Mouse (Mus musculus) adrenal gland, postnatal 4 days (tissue): ENCODE data around the gene Depdc7. TPM values are rescaled to one million over a fixed set of nuclear protein-coding genes. Genes with fewer than 3 reads are reported as not detected.

Experiments
- DNase-seq, 2 experiments: peaks; one replicate each; pipeline ENCODE4 v3.0.0; 2021 to 2022; ENCODE audit warnings: low spot score in 2 of 2, mixed read lengths in 2 of 2
- total RNA-seq, 2 experiments: library from RNA; stranded (reverse); gene quantifications; 2 replicates each; pipeline ENCODE4 v1.2.3; 2021

Gene Depdc7
- total RNA-seq, 2 experiments from 2014 or later: 4.6 to 5.2 TPM

DNA sequence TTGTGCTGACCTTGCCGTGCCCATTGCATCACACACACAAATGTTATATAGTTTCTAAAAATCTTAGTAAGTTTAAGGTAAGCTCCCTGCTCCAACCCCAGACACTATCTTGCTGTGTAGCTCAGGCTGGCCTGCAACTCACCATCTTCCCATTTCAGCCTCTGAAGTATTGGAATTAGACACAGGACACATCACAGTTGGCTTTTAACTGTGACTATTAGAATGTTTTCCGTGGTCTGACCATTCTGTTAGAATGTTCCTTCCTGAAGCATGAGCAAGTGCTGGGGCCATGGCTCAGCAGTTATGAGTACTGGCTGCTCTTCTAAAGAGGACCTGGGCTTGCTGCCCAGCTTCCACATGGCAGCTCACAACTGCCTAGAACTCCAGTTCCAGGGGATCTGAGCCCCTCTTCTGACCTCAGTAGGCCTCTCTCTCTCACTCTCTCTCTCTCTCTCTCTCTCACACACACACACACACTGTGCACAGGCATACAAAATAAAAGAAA, 25.4 kb downstream of the Depdc7 start:
- DNase-seq: no peak

DNA sequence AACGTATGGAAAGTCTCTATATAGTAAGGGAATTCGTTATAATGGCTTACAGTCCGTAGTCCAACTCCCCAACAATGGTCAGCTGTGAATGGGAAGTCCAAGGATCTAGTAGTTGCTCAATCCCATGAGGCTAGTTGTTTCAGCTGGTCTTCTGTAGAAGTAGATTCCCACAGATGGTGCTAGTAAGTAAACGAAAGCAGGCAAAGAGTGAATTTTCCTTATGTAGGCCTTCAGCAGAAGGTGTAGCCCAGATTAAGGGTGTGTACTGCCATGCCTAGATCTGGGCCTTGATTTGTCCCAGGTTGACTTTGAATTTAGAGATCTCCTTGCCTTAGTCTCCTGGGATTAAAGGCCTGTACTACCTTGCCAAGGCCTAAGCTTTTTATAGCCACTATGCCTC, 26.4 kb downstream of the Depdc7 start, which contains the start of gene Pin1rt1:
Gene Pin1rt1 (minus strand): TSS at position 101 of the 400 bp plus-strand sequence.
- no peak for DNase-seq

DNA sequence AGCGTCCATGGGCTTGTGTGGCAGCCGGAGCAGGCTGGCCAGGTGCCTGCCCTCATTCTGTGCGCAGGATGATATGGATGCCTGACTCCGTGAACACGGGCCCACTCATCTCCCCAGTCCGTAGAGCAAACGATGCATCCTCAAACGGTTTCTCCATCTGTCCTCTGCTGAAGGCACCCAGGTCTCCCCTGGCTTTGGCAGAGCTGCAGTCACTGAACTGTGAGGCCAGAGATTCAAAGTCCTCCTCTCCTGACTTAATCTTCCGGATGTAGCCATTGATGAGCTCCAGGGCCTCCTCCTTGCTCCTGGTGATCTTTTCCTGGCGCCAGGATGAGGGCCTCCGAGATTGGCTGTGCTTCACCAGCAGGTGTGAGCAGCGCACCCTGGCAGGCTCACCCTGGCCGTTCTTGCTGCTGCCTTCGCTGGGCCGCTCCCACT, 28.4 kb downstream of the Depdc7 start:
- no peak for DNase-seq

DNA sequence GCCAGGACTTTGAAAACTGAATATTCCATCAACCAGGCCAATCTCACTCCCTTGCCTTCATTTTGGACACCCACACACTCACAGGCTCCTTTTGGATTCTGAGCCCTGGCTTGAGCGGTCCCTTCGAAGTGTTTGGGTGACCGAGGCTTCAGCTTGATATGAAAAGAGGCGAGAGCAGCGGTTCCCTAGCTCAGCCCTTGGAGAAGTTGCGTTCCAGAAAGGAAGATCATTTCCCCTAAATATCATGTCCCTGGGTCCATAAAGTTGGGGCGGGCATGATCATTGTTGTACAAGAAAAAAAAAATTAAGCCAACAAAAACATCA, 30.2 kb downstream of the Depdc7 start:
- no peak for DNase-seq

DNA sequence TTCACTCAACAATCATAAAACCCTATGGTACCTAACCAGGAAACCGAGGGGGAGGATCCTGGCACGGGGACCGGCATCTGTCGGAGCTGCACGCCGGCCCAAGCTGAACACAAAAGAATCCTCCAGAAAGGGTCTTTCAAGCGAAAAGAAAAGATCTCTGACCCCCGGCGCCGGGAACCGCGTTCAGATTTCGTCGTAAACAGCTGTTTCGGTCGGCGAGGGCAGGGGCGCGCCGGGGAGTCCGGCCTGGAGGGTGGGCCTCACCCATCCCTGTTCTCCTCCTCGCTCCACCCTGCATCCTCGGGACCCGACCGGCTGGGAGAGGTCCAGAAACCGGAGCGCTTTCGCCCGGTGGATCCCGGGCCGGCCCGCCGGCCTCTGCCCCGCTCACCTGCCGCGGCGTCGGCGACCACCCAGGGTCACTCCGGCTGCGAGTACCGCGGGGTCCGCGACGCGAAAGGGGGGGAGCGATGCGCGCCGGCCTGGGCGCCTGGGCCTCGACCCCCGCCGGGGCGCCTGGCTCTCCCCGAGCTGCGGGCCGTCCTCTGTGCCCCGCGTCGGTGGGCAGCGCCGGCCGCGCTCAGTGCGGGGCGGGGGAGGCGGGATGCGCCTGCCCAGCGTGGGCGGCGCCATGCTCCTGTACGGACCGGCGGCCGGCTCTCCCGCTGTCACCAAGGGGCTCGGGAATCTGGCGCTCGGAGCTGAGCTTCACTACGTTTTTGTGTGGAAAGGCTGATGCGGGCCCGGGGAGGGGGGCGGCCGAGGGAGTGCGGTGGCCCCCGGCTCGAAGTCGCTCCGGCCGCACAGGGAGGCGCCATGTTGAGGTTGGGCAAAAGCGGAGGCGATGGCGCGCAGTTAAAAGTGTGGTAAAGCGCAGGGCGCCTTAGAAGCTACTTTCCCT, 30.8 kb downstream of the Depdc7 start, which contains the start of gene Tcp11l1:
Gene Tcp11l1 (minus strand): TSS at position 585 of the 901 bp plus-strand sequence.
- peak; percentile 40 to 55 for DNase-seq

DNA sequence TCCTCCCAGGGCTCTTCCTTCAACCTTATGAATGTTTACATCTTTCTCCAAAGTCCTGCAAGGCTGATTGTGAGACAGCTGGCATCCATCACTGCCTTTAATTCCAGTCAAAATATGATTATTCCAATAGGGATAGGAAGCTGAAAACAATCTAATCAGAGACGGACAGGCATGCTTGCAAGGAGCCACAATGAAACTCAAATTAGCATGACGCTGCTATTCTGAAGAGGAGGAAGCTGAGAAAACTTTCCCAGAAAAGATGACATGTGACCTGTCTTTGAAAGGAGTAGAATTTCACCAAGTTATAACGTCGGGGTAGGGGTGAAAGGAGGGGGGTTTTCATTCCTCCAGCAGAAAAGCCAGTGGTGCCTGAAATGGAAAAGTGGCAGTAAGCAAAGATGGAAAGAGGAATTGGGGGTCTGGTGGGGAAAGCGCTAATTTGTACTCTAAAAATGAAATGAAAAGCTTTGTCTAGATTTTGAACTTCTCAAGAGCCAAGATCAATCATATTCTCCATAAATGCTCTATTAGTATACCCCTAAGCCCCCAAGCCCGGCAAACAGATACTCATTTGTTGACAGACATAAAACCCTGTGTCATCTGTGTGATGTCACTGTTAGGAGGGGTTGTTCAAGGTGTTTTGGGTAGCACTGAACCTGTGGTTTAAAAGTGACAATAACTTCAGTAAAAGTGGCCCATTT, 31.9 kb downstream of the Depdc7 start:
- DNase-seq: no peak

DNA sequence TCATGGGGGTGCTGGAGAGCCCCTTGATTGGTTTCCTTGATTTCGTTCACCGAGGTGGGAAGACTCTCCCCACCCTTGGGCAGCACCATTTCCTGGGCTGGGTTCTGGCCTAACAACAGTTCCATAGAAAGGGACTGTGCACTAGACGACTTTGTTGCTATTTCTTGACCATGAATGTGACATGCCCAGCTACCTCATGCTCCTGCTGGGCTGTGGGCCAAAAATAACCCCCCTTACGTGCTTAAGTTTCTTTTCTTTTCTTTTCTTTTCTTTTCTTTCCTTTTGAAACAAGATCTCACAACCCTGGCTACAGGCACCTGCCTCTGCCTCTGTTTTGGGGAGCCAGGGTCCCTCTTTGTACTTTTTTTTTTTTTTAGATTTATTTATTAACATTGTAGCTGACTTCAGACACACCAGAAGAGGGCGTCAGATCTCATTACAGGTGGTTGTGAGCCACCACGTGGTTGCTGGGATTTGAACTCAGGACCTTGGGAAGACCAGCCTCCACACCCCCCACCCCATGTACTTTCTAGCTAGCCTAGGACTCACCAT, 32.8 kb downstream of the Depdc7 start:
- DNase-seq: no peak

DNA sequence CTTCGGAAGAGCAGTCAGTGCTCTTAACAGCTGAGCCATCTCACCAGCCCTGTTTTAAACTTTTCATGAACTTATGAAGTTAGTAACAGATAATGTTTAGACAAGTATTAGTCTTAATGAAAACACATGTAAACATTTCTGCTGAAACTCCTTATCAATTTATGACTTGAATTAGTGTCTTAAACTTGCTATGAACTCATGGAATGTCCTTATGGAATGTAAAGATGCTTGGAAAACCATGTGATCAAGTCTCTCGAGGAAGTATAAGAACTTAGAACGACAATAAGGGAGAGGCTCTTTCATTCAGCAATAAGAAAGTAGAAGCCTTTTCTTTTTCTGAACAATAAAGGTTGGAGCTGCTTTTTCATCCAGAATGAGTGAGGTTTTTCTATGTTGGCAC, 38.3 kb downstream of the Depdc7 start:
- DNase-seq: no peak

DNA sequence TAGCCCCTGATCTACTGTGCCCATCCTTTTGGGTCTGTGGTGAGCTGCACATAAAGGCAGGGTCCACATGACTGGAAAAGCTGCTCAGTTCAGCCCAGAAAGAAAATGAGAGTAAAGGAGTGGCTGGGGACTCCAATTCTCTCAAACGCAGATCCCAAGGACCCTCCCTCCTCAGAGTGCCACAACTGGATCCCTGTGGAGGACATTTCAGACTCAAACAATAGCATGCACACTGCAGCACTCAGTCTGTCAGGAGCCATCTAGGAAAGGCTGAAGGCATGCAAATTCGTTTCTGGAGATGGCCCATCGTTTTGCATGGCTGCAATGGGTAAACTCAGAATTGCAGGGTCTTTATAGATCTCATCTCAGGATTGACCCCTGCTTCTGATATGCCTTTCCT, 39.5 kb downstream of the Depdc7 start:
- DNase-seq: no peak

DNA sequence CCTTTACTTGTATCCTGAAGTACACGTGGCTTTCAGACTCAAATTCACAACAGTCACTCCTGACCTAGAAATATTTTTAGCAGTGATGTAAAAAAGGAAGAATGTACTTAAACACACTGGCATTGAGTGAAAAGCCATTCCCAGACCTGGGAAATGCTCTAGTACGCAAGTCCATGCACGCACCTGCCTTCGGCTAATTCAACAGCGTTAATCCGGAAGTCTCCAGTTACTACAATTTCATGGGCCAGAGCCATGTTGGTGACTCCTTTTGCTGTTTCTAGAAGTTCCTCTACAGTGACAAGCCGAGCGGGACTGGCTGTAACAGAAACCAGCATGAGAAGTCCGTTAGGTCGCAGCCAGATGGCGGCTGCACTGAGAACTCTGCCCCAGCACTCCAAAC, 43.0 kb downstream of the Depdc7 start:
- DNase-seq: no peak

DNA sequence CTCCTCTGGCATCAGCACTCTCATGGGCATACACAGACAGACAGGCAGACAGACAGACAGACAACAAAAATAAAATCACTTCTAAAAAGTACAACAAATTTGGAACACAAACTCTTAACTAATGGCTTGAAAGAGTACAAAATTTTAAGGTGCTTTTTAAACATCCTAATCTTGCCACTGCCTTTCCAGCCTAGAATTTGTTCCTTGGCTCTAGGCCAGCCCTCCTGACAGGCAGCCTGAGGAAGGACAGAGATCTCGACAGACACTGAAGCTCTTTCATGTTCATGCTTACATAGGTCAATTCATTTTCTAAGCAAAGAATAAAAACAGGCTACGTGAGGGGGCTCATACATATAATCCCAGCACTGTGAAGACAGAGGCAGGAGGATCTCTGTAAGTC, 50.1 kb downstream of the Depdc7 start:
- DNase-seq: no peak

DNA sequence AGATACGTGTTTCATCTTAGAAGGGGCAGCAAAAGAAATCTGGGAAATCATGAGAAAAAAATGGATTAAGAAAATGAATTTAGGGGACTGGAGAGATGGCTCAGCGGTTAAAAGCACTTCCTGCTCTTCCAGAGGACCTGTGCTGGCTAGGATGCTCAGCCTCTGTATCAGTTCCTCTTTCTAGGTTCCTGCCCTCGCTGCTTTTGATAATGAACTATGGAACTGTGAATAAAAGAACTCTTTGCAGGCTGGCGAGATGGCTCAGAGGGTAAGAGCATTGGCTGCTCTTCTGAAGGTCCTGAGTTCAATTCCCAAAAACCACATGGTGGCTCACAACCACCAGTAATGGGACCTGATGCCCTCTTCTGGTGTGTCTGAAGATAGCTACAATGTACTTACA, 52.0 kb downstream of the Depdc7 start:
- DNase-seq: no peak

DNA sequence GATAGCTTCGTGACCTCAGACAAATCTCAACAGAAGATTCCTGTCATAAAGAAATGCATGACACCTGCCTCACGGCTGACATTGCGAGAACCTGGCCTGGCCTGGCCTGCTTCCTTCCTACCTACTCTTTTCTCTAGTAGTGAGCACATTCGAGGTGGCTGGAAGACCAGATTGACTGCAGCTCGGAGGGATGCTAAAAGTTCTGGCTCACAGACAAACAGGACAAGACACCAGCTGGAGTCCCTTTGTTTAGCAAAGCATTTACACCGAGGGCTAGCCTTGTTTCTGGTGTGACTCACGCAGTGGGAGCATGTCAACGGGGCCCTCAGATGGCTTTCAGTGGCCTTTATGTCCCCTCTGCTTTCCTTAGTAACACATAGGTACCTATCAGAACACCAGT, 54.0 kb downstream of the Depdc7 start:
- DNase-seq: no peak

DNA sequence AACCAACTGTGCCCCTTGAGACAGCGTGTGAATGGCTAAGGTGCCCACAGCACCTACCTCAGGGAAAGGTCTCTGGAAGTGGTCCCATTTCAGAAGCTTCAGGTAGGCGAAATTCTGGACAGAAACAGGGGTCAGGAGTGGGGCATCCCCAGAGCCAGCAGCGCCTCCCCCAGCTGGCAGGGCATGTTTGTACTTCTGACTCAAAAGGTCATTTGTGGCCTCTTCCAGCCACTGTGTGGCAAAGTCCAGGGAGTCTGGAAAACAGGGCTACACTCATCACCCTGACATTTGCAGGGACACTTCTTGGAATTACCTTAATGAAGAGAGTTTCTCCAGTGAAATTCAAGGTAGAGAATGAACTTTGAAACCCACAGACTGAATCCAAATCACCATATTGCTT, 54.4 kb downstream of the Depdc7 start:
- DNase-seq: no peak

DNA sequence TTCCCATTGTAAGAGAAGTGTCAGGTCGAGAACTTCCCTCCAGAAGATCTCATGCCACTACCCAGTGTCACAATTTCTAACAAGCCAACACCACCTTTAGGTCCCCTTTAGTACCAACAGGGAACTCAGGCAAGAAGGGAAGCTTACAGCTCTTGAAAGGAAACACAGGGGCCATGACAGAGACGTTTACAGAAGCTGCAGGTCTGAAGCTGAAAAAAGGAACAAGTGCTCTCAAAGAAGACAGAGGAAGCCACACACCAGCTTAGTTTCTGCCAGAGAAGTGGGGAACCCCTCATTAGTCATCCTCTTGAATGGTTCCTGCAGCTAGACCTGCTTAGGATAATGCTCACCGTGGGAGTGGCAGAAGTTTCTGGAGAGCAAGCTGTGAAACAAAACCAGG, 55.4 kb downstream of the Depdc7 start:
- no peak for DNase-seq

DNA sequence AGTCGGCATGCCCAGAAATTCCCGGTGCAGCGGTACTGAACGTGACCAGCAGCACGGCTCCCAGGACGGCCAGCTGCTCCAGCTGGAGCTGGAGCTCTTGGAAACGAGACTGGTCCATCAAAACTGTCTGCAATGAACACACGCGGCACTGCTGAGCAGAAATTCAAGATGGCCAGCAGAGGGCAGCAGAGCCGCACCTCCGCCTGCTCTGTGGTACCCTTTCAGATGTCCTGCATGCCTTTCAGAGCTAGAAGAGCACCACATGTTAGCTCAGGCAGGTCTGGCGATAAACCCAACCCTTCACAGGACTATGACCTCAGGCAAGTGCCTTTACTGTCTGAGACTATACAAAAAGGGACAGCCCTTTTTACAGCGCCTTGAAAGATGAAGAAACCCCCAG, 57.3 kb downstream of the Depdc7 start:
- DNase-seq: peak; percentile 43 to 55

DNA sequence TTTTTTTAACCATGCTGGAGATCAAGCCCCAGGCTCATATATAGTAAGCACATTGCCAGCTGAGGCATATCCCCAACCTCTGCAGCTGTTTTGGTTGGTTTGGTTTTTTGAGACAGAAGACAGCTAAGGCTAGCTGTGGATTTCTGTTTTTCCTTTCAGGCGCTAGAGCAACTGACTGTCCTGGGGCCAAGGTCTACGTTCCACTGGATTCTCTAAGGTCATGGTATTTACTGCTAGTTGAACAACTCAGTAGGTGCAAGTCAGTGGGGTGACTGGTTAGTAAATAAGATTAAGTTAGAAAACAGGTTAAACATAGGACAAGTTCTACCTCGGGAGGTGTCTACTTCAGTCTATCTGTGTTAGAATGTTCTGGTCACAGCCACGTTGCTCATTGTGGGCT, 57.9 kb downstream of the Depdc7 start:
- DNase-seq: no peak

DNA sequence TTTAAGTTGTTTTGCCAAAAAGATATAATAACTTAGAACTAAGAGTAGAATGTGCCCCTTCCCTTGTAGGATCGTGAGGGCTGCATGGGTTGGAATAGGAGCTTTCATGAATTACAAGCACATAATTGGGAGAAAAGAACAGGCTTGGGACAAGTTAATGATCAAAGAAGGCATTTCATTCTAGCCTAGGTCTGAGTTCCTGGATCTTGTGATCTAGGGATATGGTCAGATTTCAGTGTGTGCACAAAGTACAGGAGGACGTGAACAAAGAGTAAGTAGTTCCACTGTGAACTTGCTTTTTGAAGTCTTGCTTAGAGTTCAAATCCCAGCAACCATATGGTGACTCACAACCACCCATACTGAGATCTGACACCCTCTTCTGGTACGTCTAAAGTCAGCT, 65.4 kb downstream of the Depdc7 start:
- no peak for DNase-seq
